Mouse (Mus musculus) heart, adult 8-10 months (tissue): Measurements from ENCODE around the gene Gm20683. TPM values are rescaled to one million over a fixed set of nuclear protein-coding genes. Genes with fewer than 3 reads are reported as not detected.

Experiments
- DNase-seq: peaks from one replicate; pipeline ENCODE4 v3.0.0; 2022; ENCODE audit warnings: low spot score
- microRNA-seq: library from miRNA; unstranded; fragments of <30 nt; microRNA quantifications from one replicate; pipeline ENCODE4 v1.2.0, GENCODE M21; 2022
- total RNA-seq, 4 experiments: library from RNA; stranded (reverse); gene quantifications; 2 replicates each; pipeline ENCODE4 v1.2.4; 2022

Gm20683 gene
- total RNA-seq, 4 experiments from 2014 or later, result 2.2 to 4.4 (median 3.8) TPM

DNA sequence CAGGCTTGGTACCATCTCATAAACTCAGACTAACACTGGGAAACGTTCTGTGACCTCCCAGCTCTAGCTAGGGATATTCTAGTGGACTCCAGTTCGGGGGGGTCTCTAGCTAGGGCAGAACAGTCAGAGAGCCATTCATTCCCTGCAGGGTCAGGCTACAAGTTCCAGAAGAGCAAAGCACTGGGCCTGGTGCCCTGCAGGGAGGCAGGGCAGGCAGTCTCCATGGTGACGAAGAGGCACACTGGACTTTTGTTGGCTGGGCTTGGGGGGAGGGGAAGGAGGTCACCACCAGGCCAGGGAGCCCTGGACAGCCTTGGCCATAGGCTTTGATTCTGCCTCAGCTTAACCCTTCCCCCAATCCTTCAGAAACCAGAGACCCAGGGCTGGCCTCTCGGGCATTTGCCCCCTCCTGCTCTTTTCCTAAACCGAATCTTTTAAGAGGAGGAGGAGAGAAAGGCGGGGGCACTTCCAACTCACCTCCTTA is 45.9 kb downstream of the Gm20683 start, which contains the start of gene AC134908.4:
TSS of gene AC134908.4 (minus strand) at position 51 of the 484 bp plus-strand sequence.
- no peak for DNase-seq

- no peak for DNase-seq
Measured at GRCm38 (mm10) chr17:25794998-25795397, 46.6 kb downstream of the Gm20683 start.

GRCm38 (mm10) chr17:25794197-25794596 is 47.4 kb downstream of the Gm20683 start:
- no peak for DNase-seq

DNA sequence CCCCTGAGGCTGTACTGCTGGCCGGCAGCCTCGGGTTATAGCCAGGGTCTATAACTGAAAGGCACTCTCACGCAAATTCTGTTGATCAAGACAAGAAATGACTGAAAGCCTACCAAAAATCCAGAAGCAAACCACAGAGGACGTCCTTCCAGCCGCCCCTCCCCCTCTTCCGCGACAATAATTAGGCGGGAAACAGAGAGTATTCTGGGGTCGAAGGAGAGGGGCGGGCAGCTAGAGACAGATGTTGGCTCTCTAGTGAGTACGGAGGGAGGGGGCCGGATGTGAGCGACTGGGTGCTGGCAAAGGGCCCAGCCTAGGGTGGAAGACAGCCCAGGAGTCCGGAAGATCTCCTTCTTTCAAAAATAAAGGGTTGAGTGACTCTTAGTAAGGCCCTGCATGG is 48.9 kb downstream of the Gm20683 start, which contains the start of gene Fam173a:
TSS of gene Fam173a (minus strand) at position 287 of the 400 bp plus-strand sequence.
- DNase-seq, result peak; percentile 83

DNA sequence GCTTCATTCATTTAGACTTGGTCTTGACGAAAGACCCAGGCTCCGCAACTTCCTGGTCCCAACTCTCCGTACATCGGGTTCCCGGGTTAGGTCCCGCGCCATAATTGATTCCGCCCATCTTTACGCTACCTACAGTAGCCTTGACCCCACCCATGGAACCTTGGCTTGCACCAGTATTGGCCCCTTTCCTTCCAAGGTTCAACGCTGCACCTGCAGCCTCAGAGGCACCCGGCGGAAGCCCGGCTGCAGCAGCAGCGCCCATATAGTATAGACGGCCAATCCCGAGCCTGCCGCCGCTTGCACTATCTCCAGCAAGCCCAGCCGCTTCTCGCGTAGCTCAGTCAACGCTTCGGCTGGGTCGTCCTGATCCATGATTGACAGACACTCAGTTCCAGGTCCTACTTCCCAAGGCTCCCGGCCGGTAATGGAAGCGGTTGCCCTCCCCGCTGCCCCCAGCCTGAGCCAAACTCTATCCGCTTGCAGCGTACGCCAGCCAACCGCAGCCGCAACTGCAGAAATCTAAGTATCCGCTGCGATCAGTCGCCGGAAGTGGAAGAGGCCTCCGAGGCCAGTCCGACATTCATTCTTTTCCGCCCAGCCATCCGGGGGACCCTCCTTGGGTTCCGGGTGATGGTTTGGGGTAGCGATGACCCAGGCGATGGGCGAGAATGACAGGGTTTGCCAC is 49.6 kb downstream of the Gm20683 start:
- DNase-seq, result peak; percentile 83

- no peak for DNase-seq
Measured at GRCm38 (mm10) chr17:25791320-25791842, 50.2 kb downstream of the Gm20683 start.

DNA sequence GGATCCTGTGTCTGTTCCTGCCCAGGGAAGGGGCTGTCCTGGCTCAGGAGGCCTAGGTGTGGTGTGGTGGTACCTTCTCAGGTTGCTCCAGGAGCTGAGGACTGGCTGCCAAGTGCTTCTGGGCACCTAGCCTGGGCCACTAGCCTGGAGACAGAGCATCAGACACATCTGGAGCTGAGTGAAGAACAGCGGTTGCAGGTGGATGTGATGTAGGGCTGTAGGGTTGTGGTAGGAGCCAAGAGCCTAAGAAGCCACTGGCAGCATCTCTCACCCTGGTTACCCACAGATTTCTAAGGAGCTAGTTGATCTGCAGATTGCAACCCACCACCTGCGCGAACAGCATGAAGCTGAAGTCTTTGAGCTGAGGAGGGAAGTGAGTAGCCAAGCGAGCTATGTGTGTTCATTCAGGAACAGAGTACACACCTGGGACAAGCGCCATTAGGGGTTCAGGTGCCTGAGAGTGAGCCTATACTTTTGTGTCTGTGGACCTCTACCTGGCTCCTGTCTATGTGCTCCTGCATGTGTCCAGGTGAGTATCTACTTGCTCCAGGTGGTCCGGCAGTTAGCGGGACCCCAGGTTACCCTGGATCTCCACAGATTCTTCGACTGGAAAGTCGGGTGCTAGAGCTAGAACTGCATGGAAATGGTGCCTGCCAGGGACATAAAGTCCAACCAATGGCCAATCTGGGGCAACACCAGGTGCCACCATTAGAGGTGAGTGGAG is 54.6 kb downstream of the Gm20683 start:
- DNase-seq, result no peak

- no peak for DNase-seq
Measured at GRCm38 (mm10) chr17:25786280-25786679, 55.3 kb downstream of the Gm20683 start, which contains the start of gene Ccdc78. Gene Ccdc78, plus strand, starts transcription at chr17:25786580.

DNA sequence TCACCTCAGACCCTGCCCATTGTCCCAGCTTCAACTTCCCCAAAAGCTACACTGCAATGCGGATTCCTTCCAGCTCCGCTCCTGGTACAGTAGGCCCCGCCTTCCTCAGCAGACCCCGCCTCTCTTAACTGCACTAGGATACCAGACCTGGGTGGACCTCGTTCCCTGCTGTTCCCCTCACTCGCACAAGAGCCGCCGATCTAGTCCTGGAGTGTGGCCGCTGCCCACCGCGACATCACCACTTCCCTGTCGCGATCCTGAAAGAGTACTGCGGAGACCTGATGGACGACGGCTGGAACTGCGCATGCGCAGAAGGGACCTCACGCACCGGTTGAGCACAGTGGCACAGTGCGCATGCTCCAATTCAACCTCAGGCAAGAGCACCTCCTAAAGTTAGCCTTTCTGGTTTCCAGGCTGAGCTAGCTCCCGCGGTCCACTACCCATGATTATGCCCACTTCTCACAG is 56.2 kb downstream of the Gm20683 start, which contains the start of gene Haghl:
TSS of gene Haghl (minus strand) at position 393 of the 465 bp plus-strand sequence.
- DNase-seq, result peak; percentile 96

Small RNA genes within 50 kb of the gene (microRNA-seq; reads per million reads assigned to microRNA genes)
- 2.5 reads per million for gene Mir3082

Other genes with a start within 250 kb of the Gm20683 start
- 1 to 10 TPM in 2 of 4 experiments, not detected in 2; 1.1 to 2.0 TPM for gene Gng13, start 124.6 kb downstream of the Gm20683 start, total RNA-seq
- gene Chtf18, start 114.3 kb downstream of the Gm20683 start, total RNA-seq, result 1 to 10 TPM; 1.2 to 2.1 (median 1.6) TPM
- gene Rpusd1, start 114.1 kb downstream of the Gm20683 start, total RNA-seq, result 1 to 10 TPM; 4.5 to 5.3 (median 4.6) TPM
- gene Mslnl, start 105.7 kb downstream of the Gm20683 start, total RNA-seq, result not detected
- 10 to 100 TPM in 3 of 4 experiments, 1 to 10 TPM in 1; 9.8 to 20.9 (median 17.6) TPM for gene Msln, start 87.4 kb downstream of the Gm20683 start, total RNA-seq
- 10 to 100 TPM; 43.8 to 48.8 (median 46.6) TPM for gene Narfl, start 68.0 kb downstream of the Gm20683 start, total RNA-seq
- gene Haghl, start 56.1 kb downstream of the Gm20683 start, total RNA-seq, result 10 to 100 TPM in 3 of 4 experiments, 1 to 10 TPM in 1; 8.5 to 18.4 (median 12.1) TPM
- gene Ccdc78, start 55.2 kb downstream of the Gm20683 start, total RNA-seq, result under 1 TPM in 1 of 4 experiments, not detected in 3; 0.38 TPM
- 10 to 100 TPM; 40.7 to 49.9 (median 44.9) TPM for gene Fam173a, start 48.9 kb downstream of the Gm20683 start, total RNA-seq
- 1 to 10 TPM in 1 of 4 experiments, under 1 TPM in 1, not detected in 2; 0.72 to 1.8 TPM for gene AC134908.4, start 46.1 kb downstream of the Gm20683 start, total RNA-seq
- gene Metrn, start 44.6 kb downstream of the Gm20683 start, total RNA-seq, result 10 to 100 TPM; 58.8 to 75.3 (median 65.7) TPM
- 1 to 10 TPM; 1.2 to 1.9 (median 1.5) TPM for gene Fbxl16, start 32.7 kb downstream of the Gm20683 start, total RNA-seq
- gene Wdr24, start 18.1 kb downstream of the Gm20683 start, total RNA-seq, result 10 to 100 TPM; 11.2 to 12.6 (median 12.1) TPM
- gene Jmjd8, start 12.9 kb downstream of the Gm20683 start, total RNA-seq, result 10 to 100 TPM; 34.2 to 39.6 (median 34.8) TPM
- gene Stub1, start 8.4 kb downstream of the Gm20683 start, total RNA-seq, result 100 to 1,000 TPM; 129 to 137 (median 130) TPM
- 1 to 10 TPM in 3 of 4 experiments, under 1 TPM in 1; 0.97 to 5.1 (median 1.6) TPM for gene Rhbdl1, start 4.5 kb downstream of the Gm20683 start, total RNA-seq
- gene Rhot2, start 3.1 kb upstream of the Gm20683 start, total RNA-seq, result 100 to 1,000 TPM; 128 to 153 (median 135) TPM
- 1 to 10 TPM; 1.4 to 2.1 (median 1.6) TPM for gene Wdr90, start 19.7 kb upstream of the Gm20683 start, total RNA-seq
- 100 to 1,000 TPM; 211 to 282 (median 267) TPM for gene Mcrip2, start 27.0 kb upstream of the Gm20683 start, total RNA-seq
- gene Mettl26, start 33.3 kb upstream of the Gm20683 start, total RNA-seq, result 10 to 100 TPM; 13.6 to 16.8 (median 14.5) TPM
- gene Wfikkn1, start 39.1 kb upstream of the Gm20683 start, total RNA-seq, result under 1 TPM; 0.44 to 0.57 (median 0.51) TPM
- gene Rab40c, start 78.0 kb upstream of the Gm20683 start, total RNA-seq, result 10 to 100 TPM; 17.3 to 20.1 (median 17.7) TPM
- 10 to 100 TPM; 37.3 to 48.3 (median 47.8) TPM for gene Pigq, start 103.2 kb upstream of the Gm20683 start, total RNA-seq
- gene Nhlrc4, start 103.2 kb upstream of the Gm20683 start, total RNA-seq, result under 1 TPM in 1 of 4 experiments, not detected in 3; 0.41 TPM
- under 1 TPM; 0.24 to 0.85 (median 0.36) TPM for gene A930017K11Rik, start 110.8 kb upstream of the Gm20683 start, total RNA-seq
- gene Capn15, start 144.0 kb upstream of the Gm20683 start, total RNA-seq, result 1 to 10 TPM; 5.4 to 8.1 (median 6.8) TPM
- 10 to 100 TPM; 30.0 to 33.6 (median 32.2) TPM for gene Rab11fip3, start 227.8 kb upstream of the Gm20683 start, total RNA-seq
- 10 to 100 TPM; 10.2 to 11.2 (median 11.0) TPM for gene Decr2, start 248.6 kb upstream of the Gm20683 start, total RNA-seq